Mouse (Mus musculus) adrenal gland, postnatal 10 days (tissue): Measurements from ENCODE around the gene Acpp. TPM values are rescaled to one million over a fixed set of nuclear protein-coding genes. Genes with fewer than 3 reads are reported as not detected.

ENCODE experiments used
- DNase-seq: peaks from one replicate; pipeline ENCODE4 v3.0.0; 2021; ENCODE audit warnings: mixed read lengths
- total RNA-seq, 2 experiments: library from RNA; stranded (reverse); gene quantifications; 2 replicates each; pipeline ENCODE4 v1.2.3; 2021

The Acpp gene
- total RNA-seq, 2 experiments from 2014 or later: 0.96 to 1.6 TPM

- no peak for DNase-seq
These were observed 83.0 kb downstream of the Acpp start for GRCm38 (mm10) chr9:104254408-104255180.

DNA sequence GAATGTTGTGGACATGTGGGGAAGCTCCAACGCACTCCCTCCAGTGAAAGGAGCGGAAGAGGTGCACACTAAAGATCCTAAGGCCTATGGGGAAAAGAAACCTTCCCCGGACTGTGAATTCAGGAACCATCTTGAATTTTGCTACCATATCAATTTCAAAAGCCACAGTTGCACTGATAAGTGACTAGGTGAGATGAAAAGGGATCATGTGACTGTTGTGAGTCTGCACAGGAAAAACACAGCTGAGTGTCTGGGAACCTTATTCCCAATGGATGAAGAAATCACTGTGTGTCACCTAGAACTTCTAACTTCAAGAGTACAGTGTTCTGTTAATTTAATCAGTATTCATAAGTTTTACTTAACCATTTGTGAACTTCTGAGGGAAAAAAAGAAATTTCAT is 84.9 kb downstream of the Acpp start:
- DNase-seq: no peak

DNA sequence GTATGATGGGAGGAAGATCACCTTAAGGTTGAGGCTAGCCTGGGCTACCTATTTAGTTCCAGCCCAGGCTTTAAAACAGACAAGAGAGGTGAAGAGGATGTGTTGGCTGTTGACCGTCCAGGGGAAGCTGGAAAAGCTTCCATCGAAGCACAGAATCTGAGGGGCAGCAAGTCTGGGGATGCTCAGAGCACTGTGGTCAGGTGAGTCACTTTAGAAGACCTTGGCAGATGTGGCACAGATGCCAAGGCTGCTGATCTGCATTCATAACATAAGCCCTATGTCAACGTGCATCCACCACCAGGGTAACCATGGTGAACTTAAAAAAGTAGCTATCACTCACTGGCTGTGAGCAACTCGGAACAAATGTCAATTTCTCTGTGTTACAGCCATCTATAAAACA is 85.9 kb downstream of the Acpp start:
- no peak for DNase-seq

GRCm38 (mm10) chr9:104251111-104251510 is 86.4 kb downstream of the Acpp start:
- DNase-seq: no peak

DNA sequence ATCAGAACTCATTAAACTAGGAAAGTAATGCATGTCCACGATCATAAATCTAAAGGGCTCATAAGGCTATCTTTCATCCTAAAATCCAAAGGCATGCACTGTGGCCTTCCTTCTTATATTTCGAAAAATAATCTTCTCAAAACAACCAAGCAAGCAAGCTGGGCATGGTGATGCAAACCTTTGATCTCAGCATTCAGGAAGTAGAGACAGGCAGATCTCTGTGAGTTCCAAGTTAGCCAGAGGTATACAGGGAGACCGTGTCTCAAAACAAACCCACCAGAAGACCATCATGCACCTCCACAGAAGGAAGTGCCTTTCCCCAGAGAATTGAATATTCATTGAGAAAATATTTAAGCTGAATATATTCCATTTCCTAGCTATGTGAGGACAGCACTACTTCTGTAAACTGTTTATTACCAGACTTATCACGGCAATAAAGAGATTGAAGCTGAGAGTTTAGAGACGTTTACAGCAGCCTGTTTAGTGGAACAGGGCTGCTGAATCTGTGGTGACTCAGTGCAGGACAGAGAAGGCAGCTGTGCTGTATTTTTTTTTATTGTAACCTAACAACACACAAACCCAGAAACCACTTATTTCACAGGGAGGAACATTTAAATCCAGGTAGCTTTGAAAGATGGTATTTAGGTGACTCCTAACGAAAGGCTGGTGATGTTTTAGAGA is 90.1 kb downstream of the Acpp start:
- no peak for DNase-seq

DNA sequence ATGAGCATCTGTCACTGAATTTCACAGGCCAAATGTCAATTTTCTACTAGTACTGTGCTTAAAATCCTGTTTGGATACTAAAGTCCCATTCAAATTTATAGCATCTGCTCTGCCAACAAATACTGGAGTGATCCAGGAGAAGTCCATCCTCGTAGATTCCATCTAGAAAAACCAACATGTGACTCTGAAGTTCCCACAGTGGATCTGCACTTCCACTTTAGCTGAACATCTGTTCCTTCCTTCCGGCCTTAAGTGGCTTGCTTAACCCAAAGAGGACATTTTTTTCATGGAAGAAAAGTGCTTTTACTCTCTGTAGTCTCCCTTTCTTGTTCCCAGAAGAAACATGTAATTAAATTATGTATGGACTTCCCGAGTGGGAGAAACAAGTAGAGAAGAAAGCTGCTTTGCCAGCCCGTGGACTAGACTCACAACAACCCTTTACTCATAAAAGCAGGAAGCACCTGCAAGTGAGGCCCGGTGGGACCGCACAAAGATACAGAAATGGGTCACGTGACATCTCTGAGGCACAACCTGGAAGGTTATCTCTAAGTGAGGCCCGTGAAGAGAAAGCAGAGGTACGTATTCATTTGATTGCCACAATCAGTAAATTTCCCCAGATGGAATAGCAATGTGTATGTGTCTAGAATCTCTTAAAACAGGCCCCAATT is 93.6 kb downstream of the Acpp start:
- no peak for DNase-seq

- no peak for DNase-seq
These were observed 97.4 kb downstream of the Acpp start for GRCm38 (mm10) chr9:104240146-104240545.

DNA sequence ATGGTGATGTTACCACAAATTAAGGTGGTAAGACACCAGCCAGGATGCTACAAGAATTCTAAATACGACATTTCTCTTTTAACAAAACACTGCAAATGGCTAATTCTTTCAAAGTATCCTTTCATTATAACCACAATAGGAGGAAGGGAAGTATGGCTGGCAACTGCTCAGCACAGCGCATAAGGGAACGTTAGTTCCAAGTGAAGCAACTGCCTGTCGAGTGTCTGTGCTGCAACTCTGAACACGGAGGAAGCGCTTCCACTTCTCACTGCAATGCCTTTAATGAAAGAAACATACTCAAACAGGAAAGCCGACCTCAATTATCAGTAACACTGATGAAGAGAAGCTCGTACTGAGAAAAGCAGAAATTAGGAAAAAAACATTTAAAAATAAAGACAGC is 98.5 kb downstream of the Acpp start:
- DNase-seq: no peak

Other genes with a start within 250 kb of the Acpp start
- 1 to 10 TPM; 1.6 to 2.0 TPM for gene Ackr4, start 210.8 kb downstream of the Acpp start, total RNA-seq
- gene Dnajc13, start 74.8 kb downstream of the Acpp start, total RNA-seq: 10 to 100 TPM; 40.5 to 58.5 TPM
- gene Cpne4, start 209.5 kb upstream of the Acpp start, total RNA-seq: under 1 TPM; 0.15 to 0.36 TPM